Mouse (Mus musculus): ENCODE data around the gene Pakap.

- no peak for TF ChIP-seq CTCF (conservative IDR thresholded peaks at IDR 0.05; ENCODE audit: insufficient read depth, insufficient read length, low read depth, low read length)
- TF ChIP-seq POLR2A (IDR thresholded peaks at IDR 0.05; ENCODE audit: low read depth, low read length), result no peak
Observed at GRCm38 (mm10) chr4:57820839-57821374, 252.9 kb downstream of the Pakap start.
